Mouse (Mus musculus): Measurements from ENCODE around the gene Usp47.

DNA sequence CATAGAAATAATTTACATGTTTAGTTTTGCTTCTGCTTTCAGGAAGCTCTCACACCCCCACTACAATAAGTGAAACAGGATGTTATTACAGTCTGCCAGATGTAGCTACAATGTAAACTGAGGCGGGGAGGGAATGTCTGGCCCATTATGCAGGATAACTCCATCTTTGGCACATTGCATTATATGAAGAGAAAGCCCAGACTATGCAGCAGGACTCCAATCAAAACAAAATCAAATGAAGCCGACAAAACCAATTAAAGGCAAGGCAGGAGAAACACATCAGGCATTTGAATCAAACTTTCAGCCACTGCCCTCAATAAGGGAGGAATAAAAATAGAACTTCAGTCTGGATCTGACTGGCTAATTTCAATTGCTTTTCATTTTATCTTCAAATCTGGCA, 25.9 kb upstream of the Usp47 start:
- TF ChIP-seq CTCF (IDR thresholded peaks at IDR 0.05) (no peak), EP300 (IDR thresholded peaks at IDR 0.05; ENCODE audit: insufficient read depth, low read depth, low read length) (no peak)
